Mouse (Mus musculus) C2C12 (cell line): ENCODE results near the gene Prkrip1. TPM values are rescaled to one million over a fixed set of nuclear protein-coding genes. Genes with fewer than 3 reads are reported as not detected.
A peak's percentile ranks its signal among the peaks of the same experiment; 100 is the strongest.
"Not testable (repeated sequence)": the region's sequence is repeated elsewhere in the genome, so short reads cannot be mapped to it uniquely, and the experiment has no call there.

Experiments used
- H3K27me3 ChIP-seq: one replicate; pipeline ENCODE4 v1.6.1; 2011; ENCODE audit not compliant: control insufficient read depth, insufficient read depth, insufficient read length
- H3K36me3 ChIP-seq: one replicate; pipeline ENCODE4 v1.6.1; 2011; ENCODE audit not compliant: control insufficient read depth, insufficient read depth
- H3K4me3 ChIP-seq: one replicate; pipeline ENCODE4 v1.5.1; 2011; ENCODE audit warnings: mild to moderate bottlenecking, control low read depth; ENCODE audit not compliant: poor library complexity, insufficient read depth, severe bottlenecking
- H3K79me2 ChIP-seq: one replicate; pipeline ENCODE4 v1.6.1; 2011; ENCODE audit not compliant: control insufficient read depth, insufficient read depth
- H3K79me3 ChIP-seq: one replicate; pipeline ENCODE4 v1.6.1; 2011; ENCODE audit warnings: low read depth, control low read depth
- H3ac ChIP-seq: one replicate; pipeline ENCODE3; 2011; ENCODE audit warnings: low read depth; ENCODE audit not compliant: control insufficient read depth, insufficient read length
- CEBPB ChIP-seq: IDR thresholded peaks from one replicate; pipeline ENCODE4 v1.6.1; 2011; ENCODE audit warnings: low read depth, mild to moderate bottlenecking, control low read depth, moderate library complexity
- CTCF ChIP-seq: IDR thresholded peaks from one replicate; pipeline ENCODE4 v1.5.1; 2011; ENCODE audit not compliant: control insufficient read depth, insufficient read depth, insufficient read length
- FOSL1 ChIP-seq: IDR thresholded peaks from one replicate; pipeline ENCODE4 v1.8.0; 2011; ENCODE audit warnings: mild to moderate bottlenecking, low read length; ENCODE audit not compliant: poor library complexity, insufficient read depth, severe bottlenecking
- MAX ChIP-seq: IDR thresholded peaks from one replicate; pipeline ENCODE4 v1.6.1; 2011; ENCODE audit warnings: mild to moderate bottlenecking, control low read depth
- MYOD1 ChIP-seq: IDR thresholded peaks from one replicate; pipeline ENCODE4 v1.6.1; 2011; ENCODE audit warnings: low read depth; ENCODE audit not compliant: control insufficient read depth, insufficient read length
- MYOG ChIP-seq: IDR thresholded peaks from one replicate; pipeline ENCODE4 v1.6.1; 2011; ENCODE audit not compliant: control insufficient read depth, insufficient read length; ENCODE audit errors: extremely low read depth
- USF1 ChIP-seq: IDR thresholded peaks from one replicate; pipeline ENCODE4 v1.6.1; 2011; ENCODE audit warnings: low read depth, mild to moderate bottlenecking, control low read depth, moderate library complexity
- polyA plus RNA-seq: library from polyadenylated mRNA; unstranded; fragments of >200 nt; fragmentation: generic; extraction: Trizol; gene quantifications from one replicate; pipeline ENCODE4 v1.2.1, GENCODE M21; 2012; ENCODE audit warnings: missing spikeins

Prkrip1 gene
- polyA plus RNA-seq, 1 experiment: 53.5 TPM

DNA sequence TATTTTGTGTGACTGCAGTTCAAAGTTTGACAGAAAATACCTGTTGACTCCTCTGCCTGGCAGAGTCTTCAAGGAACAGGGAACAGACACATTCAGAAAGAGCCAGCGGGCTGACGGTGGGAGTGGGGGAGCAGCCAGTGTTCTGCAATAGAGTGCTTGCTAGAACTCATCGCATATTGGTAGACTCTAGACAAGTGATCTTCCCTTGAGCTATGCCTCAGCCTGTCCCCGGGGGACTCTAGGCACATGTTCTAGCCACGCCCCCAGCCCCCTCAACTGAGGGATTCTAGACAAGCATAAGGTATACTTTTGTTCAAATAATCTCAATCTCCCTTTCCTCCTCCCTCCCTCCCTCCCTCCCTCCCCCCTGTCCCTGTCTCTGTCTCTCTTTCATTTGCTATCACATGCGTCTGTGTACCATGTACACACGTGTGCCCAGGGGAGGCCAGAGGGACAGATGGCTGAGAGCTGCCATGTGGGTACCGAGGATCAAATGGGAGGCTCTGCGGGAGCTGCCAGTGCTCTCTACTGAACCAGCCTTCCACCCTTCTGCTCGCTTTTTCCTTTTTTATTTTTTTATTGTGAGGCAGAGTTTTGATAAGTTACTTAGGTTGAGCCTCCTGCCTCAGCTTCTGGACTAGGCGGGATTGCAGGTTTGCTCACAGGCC lies 34.8 kb downstream of the Prkrip1 start:
- H3K4me3 ChIP-seq: no peak overlapping the region
- peaks cover 63% of the 10 kb centered on the region for H3K36me3 ChIP-seq
- H3K27me3 ChIP-seq: no peaks in the 10 kb centered on the region
- H3ac ChIP-seq: no peak overlapping the region
- H3K79me3 ChIP-seq: peaks cover 14% of the 10 kb centered on the region
- no peak for TF ChIP-seq USF1
- no peak for TF ChIP-seq MAX
- no peak for TF ChIP-seq FOSL1
- no peak for TF ChIP-seq CEBPB
- TF ChIP-seq CTCF: no peak
- no peak for TF ChIP-seq MYOG
- TF ChIP-seq MYOD1: no peak
- peaks cover 33% of the 10 kb centered on the region for H3K79me2 ChIP-seq

- H3ac ChIP-seq, H3K79me2 ChIP-seq, H3K4me3 ChIP-seq, H3K79me3 ChIP-seq, H3K27me3 ChIP-seq: not testable (repeated sequence)
- peaks cover 34% of the 10 kb centered on the region for H3K36me3 ChIP-seq
Measured at GRCm38 (mm10) chr5:136160084-136160483, 38.7 kb downstream of the Prkrip1 start.

GRCm38 (mm10) chr5:136155399-136155798 lies 43.4 kb downstream of the Prkrip1 start:
- no peak overlapping the region for H3K4me3 ChIP-seq
- TF ChIP-seq CTCF (no peak), CEBPB (no peak), MAX (no peak), MYOD1 (no peak), FOSL1 (no peak), MYOG (no peak), USF1 (no peak)
- H3K27me3 ChIP-seq: no peaks in the 10 kb centered on the region
- no peaks in the 10 kb centered on the region for H3K79me2 ChIP-seq
- H3K36me3 ChIP-seq: peaks cover 15% of the 10 kb centered on the region
- H3K79me3 ChIP-seq: no peaks in the 10 kb centered on the region
- H3ac ChIP-seq: no peak overlapping the region

DNA sequence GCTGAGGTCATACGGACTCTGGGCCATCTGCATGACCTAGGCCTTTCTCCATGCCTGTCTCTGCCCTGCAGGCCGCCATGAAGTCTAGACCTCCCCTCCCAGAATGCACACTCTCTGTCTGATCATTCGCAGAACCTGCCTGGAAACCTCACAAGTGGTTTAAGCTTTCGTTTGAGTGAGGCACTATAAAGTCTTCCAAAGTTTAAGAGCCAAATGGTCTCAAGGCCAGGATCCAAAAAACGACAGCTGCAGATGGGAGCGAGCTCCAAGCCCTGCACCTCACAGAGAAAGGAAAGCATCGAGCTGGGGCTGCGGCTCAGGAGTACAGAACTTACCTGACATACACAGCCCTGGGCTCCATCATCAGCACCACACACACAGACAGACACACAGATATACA lies 46.4 kb downstream of the Prkrip1 start:
- TF ChIP-seq USF1: no peak
- TF ChIP-seq MYOG: no peak
- no peak for TF ChIP-seq CEBPB
- TF ChIP-seq FOSL1: no peak
- no peak for TF ChIP-seq CTCF
- no peak for TF ChIP-seq MYOD1
- no peak for TF ChIP-seq MAX
- Histone ChIP-seq H3K36me3 (peaks cover 12% of the 10 kb centered on the region), H3K4me3 (no peak overlapping the region), H3ac (no peak overlapping the region), H3K79me3 (no peaks in the 10 kb centered on the region), H3K27me3 (no peaks in the 10 kb centered on the region), H3K79me2 (no peaks in the 10 kb centered on the region)

DNA sequence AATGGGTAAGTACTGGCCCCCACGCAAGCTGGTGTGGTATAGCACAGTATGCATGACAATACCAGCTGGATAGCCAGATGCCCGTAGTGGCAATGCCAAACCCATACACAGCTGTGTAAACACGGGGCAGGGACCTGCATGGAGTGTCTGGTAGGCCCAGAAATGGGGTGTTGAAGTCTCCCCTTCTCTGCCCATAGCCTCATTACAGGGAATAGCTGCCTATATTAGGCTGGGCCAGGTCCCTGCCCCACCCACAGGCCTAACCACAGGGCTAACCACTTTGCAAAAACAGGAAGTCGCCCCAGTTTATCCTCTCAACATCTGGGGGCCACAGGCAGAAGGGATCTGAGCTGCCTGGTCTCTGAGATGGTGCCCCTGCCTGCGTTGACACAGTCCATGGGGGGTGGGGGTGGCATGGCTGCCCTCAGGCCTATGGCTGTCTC lies 49.6 kb downstream of the Prkrip1 start:
- H3ac ChIP-seq, H3K4me3 ChIP-seq, H3K27me3 ChIP-seq, H3K79me3 ChIP-seq, H3K79me2 ChIP-seq, H3K36me3 ChIP-seq: not testable (repeated sequence)
- TF ChIP-seq MYOD1: peak; percentile 73

GRCm38 (mm10) chr5:136147704-136148103 lies 51.1 kb downstream of the Prkrip1 start:
- Histone ChIP-seq H3K79me3 (no peaks in the 10 kb centered on the region), H3K36me3 (no peaks in the 10 kb centered on the region), H3K4me3 (no peak overlapping the region), H3K79me2 (no peaks in the 10 kb centered on the region), H3ac (no peak overlapping the region), H3K27me3 (no peaks in the 10 kb centered on the region)
- TF ChIP-seq CEBPB (no peak), MYOD1 (no peak), CTCF (no peak), FOSL1 (no peak), USF1 (no peak), MAX (no peak), MYOG (no peak)
